Mouse (Mus musculus) heart, postnatal 4 days (tissue): Measurements from ENCODE around the gene Plp1. TPM values are rescaled to one million over a fixed set of nuclear protein-coding genes. Genes with fewer than 3 reads are reported as not detected.

ENCODE experiments used
- DNase-seq: peaks from one replicate; pipeline ENCODE4 v3.0.0; 2021
- total RNA-seq, 2 experiments: library from RNA; stranded (reverse); gene quantifications; 2 replicates each; pipeline ENCODE4 v1.2.3; 2021

Gene Plp1
- total RNA-seq = 1 to 10 TPM; 2.0 to 4.8 TPM

GRCm38 (mm10) chrX:136822371-136822770, at the start of gene Plp1:
TSS of gene Plp1 (plus strand) at chrX:136822671.
- DNase-seq = no peak

- DNase-seq = peak; percentile 23
Observed at GRCm38 (mm10) chrX:136773035-136773434, 49.4 kb upstream of the Plp1 start.

GRCm38 (mm10) chrX:136778046-136778445, 44.4 kb upstream of the Plp1 start:
- DNase-seq = no peak

- no peak for DNase-seq
Observed at GRCm38 (mm10) chrX:136779262-136779661, 43.2 kb upstream of the Plp1 start.

- no peak for DNase-seq
Observed at GRCm38 (mm10) chrX:136780041-136780440, 42.4 kb upstream of the Plp1 start, which contains the start of gene Glra4. TSS of gene Glra4 (minus strand) at chrX:136780141.

- no peak for DNase-seq
Observed at GRCm38 (mm10) chrX:136789446-136789845, 33.0 kb upstream of the Plp1 start.

- no peak for DNase-seq
Observed at GRCm38 (mm10) chrX:136797223-136797622, 25.2 kb upstream of the Plp1 start.

- peak; percentile 6 for DNase-seq
Observed at GRCm38 (mm10) chrX:136819752-136820151, 2.7 kb upstream of the Plp1 start.

- peak; percentile 76 for DNase-seq
Observed at GRCm38 (mm10) chrX:136820250-136820649, 2.2 kb upstream of the Plp1 start.

GRCm38 (mm10) chrX:136825016-136825415, 2.5 kb downstream of the Plp1 start:
- no peak for DNase-seq

GRCm38 (mm10) chrX:136828610-136829009, 6.1 kb downstream of the Plp1 start:
- DNase-seq = no peak

GRCm38 (mm10) chrX:136850300-136850699, 27.8 kb downstream of the Plp1 start:
- no peak for DNase-seq

- DNase-seq = peak; percentile 11
Observed at GRCm38 (mm10) chrX:136868061-136869040, 45.9 kb downstream of the Plp1 start, which contains the start of gene Rab9b. TSS of gene Rab9b (minus strand) at chrX:136868755.

Other genes starting within 250 kb of the Plp1 start
- gene Tceal3, start 231.8 kb upstream of the Plp1 start, total RNA-seq = under 1 TPM; 0.62 to 0.65 TPM
- gene Tceal1, start 114.7 kb upstream of the Plp1 start, total RNA-seq = 1 to 10 TPM; 7.4 to 7.7 TPM
- gene Morf4l2, start 79.0 kb upstream of the Plp1 start, total RNA-seq = 100 to 1,000 TPM; 223 to 227 TPM
- gene Glra4, start 42.5 kb upstream of the Plp1 start, total RNA-seq = not detected
- gene Rab9b, start 46.1 kb downstream of the Plp1 start, total RNA-seq = under 1 TPM; 0.09 to 0.31 TPM
- not detected for gene H2bfm, start 104.7 kb downstream of the Plp1 start, total RNA-seq
- gene Tmsb15b2, start 152.8 kb downstream of the Plp1 start, total RNA-seq = 1 to 10 TPM; 5.3 to 9.7 TPM
- gene Tmsb15l, start 154.2 kb downstream of the Plp1 start, total RNA-seq = under 1 TPM in 1 of 2 experiments, not detected in 1; 0.36 TPM
- 1 to 10 TPM; 1.2 to 3.3 TPM for gene Tmsb15b1, start 154.2 kb downstream of the Plp1 start, total RNA-seq
- gene Zcchc18, start 170.5 kb downstream of the Plp1 start, total RNA-seq = under 1 TPM; 0.17 to 0.25 TPM
- gene Slc25a53, start 215.6 kb downstream of the Plp1 start, total RNA-seq = 1 to 10 TPM; 6.6 to 7.9 TPM
- 1 to 10 TPM; 5.1 to 6.3 TPM for gene Fam199x, start 226.9 kb downstream of the Plp1 start, total RNA-seq